Mouse (Mus musculus): ENCODE results near the gene Ntn5.

- no peak for TF ChIP-seq POLR2A (IDR thresholded peaks at IDR 0.05; ENCODE audit: borderline replicate concordance, insufficient read depth, low read length)
- TF ChIP-seq CTCF (IDR thresholded peaks at IDR 0.05; ENCODE audit: borderline replicate concordance, insufficient read depth, low read depth, low read length), result no peak
Observed at GRCm38 (mm10) chr7:45689099-45689498, 5.3 kb downstream of the Ntn5 start.

All from cerebellum, adult 2 months (tissue).